Mouse (Mus musculus): ENCODE results near the gene Fam3a. TPM values are rescaled to one million over a fixed set of nuclear protein-coding genes. Genes with fewer than 3 reads are reported as not detected.

The Fam3a gene
- total RNA-seq, 2 experiments from 2014 or later: 18.0 to 22.5 TPM

GRCm38 (mm10) chrX:74352645-74353466 is 40.2 kb downstream of the Fam3a start:
- DNase-seq (ENCODE audit: low spot score in 2 of 2): no peak
- intact Hi-C loops (cut with DNase I): no loop called here

Other genes with a start within 250 kb of the Fam3a start
- not detected for gene Tex28, start 225.4 kb downstream of the Fam3a start, total RNA-seq (2021)
- gene Tktl1, start 216.0 kb downstream of the Fam3a start, total RNA-seq (2021): not detected
- gene Flna, start 143.5 kb downstream of the Fam3a start, total RNA-seq (2021): 10 to 100 TPM; 57.5 to 74.0 TPM
- 10 to 100 TPM; 33.6 to 39.0 TPM for gene Emd, start 138.6 kb downstream of the Fam3a start, total RNA-seq (2021)
- gene Rpl10, start 122.5 kb downstream of the Fam3a start, total RNA-seq (2021): 100 to 1,000 TPM; 182 to 197 TPM
- gene Taz, start 111.4 kb downstream of the Fam3a start, total RNA-seq (2021): 10 to 100 TPM; 49.7 to 64.0 TPM
- gene Dnase1l1, start 110.9 kb downstream of the Fam3a start, total RNA-seq (2021): 1 to 10 TPM; 2.0 to 2.3 TPM
- gene Atp6ap1, start 96.2 kb downstream of the Fam3a start, total RNA-seq (2021): 100 to 1,000 TPM; 340 to 365 TPM
- gene Gdi1, start 88.3 kb downstream of the Fam3a start, total RNA-seq (2021): 100 to 1,000 TPM; 583 to 584 TPM
- 10 to 100 TPM; 30.1 to 31.9 TPM for gene Fam50a, start 80.2 kb downstream of the Fam3a start, total RNA-seq (2021)
- gene Plxna3, start 64.2 kb downstream of the Fam3a start, total RNA-seq (2021): 10 to 100 TPM; 17.1 to 28.7 TPM
- 10 to 100 TPM; 23.0 to 26.9 TPM for gene Lage3, start 39.7 kb downstream of the Fam3a start, total RNA-seq (2021)
- gene Ubl4a, start 20.1 kb downstream of the Fam3a start, total RNA-seq (2021): 10 to 100 TPM; 64.6 to 77.3 TPM
- 1 to 10 TPM; 2.4 to 2.7 TPM for gene Slc10a3, start 19.9 kb downstream of the Fam3a start, total RNA-seq (2021)
- gene Ikbkg, start within 50 bp of the Fam3a start, total RNA-seq (2021): 10 to 100 TPM; 46.9 to 49.9 TPM
- gene G6pdx, start 35.9 kb upstream of the Fam3a start, total RNA-seq (2021): 10 to 100 TPM; 25.9 to 26.3 TPM
- gene Gm6880, start 88.1 kb upstream of the Fam3a start, total RNA-seq (2021): not detected
- not detected for gene Olfr1326-ps1, start 181.6 kb upstream of the Fam3a start, total RNA-seq (2021)
- not detected for gene Olfr1325, start 199.4 kb upstream of the Fam3a start, total RNA-seq (2021)

Data from left cerebral cortex, postnatal 36 days (tissue).